Mouse (Mus musculus): ENCODE data around the gene Tac2. TPM values are rescaled to one million over a fixed set of nuclear protein-coding genes. Genes with fewer than 3 reads are reported as not detected.

Gene Tac2
- total and polyA plus RNA-seq, 3 experiments: not detected

DNA sequence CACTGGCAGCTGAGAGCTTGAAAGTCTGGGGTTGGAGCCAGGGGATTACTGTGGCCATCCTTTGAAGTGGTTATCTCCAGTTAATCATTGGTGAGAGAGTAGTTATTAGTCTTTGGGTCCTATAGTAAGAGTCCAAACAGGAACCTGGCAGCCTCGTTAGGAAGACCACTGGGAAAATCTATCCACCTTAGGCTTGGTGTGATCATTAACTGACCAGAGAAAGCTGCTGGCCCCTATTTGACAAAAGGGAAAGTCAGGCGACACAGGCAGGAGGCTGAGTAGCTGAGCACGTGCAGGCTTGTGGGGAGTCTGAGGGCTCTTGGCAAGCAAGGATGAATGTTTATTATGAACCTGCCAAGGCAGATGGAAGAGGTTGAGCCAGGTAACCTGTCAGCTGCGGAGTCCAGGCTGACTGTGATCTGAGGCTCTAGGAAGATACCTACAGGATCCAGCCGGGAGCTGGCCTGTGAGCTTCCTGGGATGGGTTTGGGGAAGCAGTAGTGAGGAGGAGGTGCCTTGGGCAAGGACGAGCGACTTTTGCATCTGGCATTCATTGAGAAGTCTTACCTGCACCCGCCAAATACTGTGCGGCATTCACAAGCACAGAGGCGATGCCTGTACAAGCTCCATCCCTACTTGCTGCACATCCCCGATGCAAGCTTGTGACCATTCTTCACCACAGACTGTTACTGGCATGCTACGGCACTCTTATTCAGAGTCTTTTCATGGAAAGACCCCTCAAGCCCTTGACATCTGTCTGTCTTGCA lies 39.8 kb downstream of the Tac2 start:
- no peaks in the 10 kb centered on the region for H3K79me2 ChIP-seq (replicated peaks; ENCODE audit: control insufficient read depth, insufficient read depth, low read length)
- no peak for DNase-seq
- no peaks in the 10 kb centered on the region for H3K27me3 ChIP-seq (ENCODE audit: control insufficient read depth, insufficient read depth, low read length)
- no peaks in the 10 kb centered on the region for H3K36me3 ChIP-seq (ENCODE audit: control insufficient read depth, insufficient read depth, low read length)
- TF ChIP-seq CTCF (IDR thresholded peaks at IDR 0.05): no peak
- TF ChIP-seq POLR2A (IDR thresholded peaks at IDR 0.05; ENCODE audit: insufficient read depth, low read depth, low read length): no peak
- TF ChIP-seq EP300 (IDR thresholded peaks at IDR 0.05; ENCODE audit: insufficient read depth, low read depth, low read length): no peak
- WGBS: 65% methylated on average over 12 of the region's 12 CpGs
- H3K4me1 ChIP-seq (ENCODE audit: control insufficient read depth, insufficient read depth, low read length): no peaks in the 10 kb centered on the region
- no peak overlapping the region for H3K9ac ChIP-seq (ENCODE audit: low read depth, low read length)
- intact Hi-C loops (cut with DNase I): no loop called here
- H3K27ac ChIP-seq: no peak overlapping the region
- no peak overlapping the region for H3K4me3 ChIP-seq

DNA sequence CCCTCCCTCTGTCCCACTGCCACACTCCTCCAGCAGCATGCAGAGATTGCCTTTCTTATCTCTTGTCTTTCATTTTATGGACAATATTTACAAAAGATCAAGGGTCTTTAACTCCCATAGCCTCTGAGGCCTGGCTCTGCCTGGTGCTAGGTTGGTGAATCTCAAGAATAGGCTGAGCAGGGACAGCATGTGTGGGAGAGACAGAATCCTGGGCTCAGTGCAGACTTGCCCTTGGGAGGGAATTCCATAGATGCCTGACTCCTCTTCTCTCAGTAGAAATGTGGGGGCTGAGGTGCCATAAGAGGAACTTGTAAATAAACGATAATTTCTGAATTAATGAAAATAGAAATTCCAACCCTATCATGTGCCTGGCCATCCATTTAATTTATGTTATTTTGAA lies 42.3 kb downstream of the Tac2 start:
- no peaks in the 10 kb centered on the region for H3K27me3 ChIP-seq (ENCODE audit: control insufficient read depth, insufficient read depth, low read length)
- H3K4me3 ChIP-seq: no peak overlapping the region
- intact Hi-C loops (cut with DNase I): no loop called here

DNA sequence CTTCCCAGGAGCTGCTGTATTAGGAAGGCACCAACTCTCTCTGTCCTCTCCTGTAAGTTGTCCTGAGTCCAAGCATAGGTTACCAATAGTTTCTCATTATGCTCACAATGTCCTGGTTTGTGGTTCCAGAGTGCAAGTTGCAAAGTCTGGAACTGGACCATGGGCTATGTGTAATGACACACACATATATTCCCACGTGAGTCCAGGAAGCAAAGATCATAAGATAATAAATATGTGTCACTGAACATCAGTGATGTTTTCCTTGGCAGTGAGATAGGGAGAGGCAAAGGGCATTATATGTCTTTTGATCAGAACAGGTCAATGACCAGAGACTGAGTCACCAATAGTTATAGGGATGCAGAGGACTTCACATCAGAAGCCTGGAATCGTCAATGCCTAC lies 51.7 kb downstream of the Tac2 start, which contains the start of gene Rdh9:
Gene Rdh9, plus strand, starts transcription at position 376 of the 400 bp plus-strand sequence.
- Histone ChIP-seq H3K4me3 (no peak within 1 kb of the TSS), H3K36me3 (ENCODE audit: control insufficient read depth, insufficient read depth, low read length) (no peaks in the 10 kb centered on the region), H3K4me1 (ENCODE audit: control insufficient read depth, insufficient read depth, low read length) (no peaks in the 10 kb centered on the region), H3K79me2 (replicated peaks; ENCODE audit: control insufficient read depth, insufficient read depth, low read length) (no peaks in the 10 kb centered on the region), H3K27ac (no peak within 1 kb of the TSS), H3K9ac (ENCODE audit: low read depth, low read length) (no peak within 1 kb of the TSS), H3K27me3 (ENCODE audit: control insufficient read depth, insufficient read depth, low read length) (no peaks in the 10 kb centered on the region)
- TF ChIP-seq POLR2A (IDR thresholded peaks at IDR 0.05; ENCODE audit: insufficient read depth, low read depth, low read length): no peak
- no peak for TF ChIP-seq EP300 (IDR thresholded peaks at IDR 0.05; ENCODE audit: insufficient read depth, low read depth, low read length)
- no peak for TF ChIP-seq CTCF (IDR thresholded peaks at IDR 0.05)
- 59% methylated on average over 2 of the region's 2 CpGs for WGBS
- DNase-seq: no peak
- intact Hi-C loops (cut with DNase I): no loop called here

More for the DNA sequence above, 42.3 kb downstream of the Tac2 start:
- no peak for DNase-seq
- Histone ChIP-seq H3K27ac (no peak overlapping the region), H3K79me2 (replicated peaks; ENCODE audit: control insufficient read depth, insufficient read depth, low read length) (no peaks in the 10 kb centered on the region), H3K9ac (ENCODE audit: low read depth, low read length) (no peak overlapping the region), H3K36me3 (ENCODE audit: control insufficient read depth, insufficient read depth, low read length) (no peaks in the 10 kb centered on the region), H3K4me1 (ENCODE audit: control insufficient read depth, insufficient read depth, low read length) (no peaks in the 10 kb centered on the region)
- TF ChIP-seq POLR2A (IDR thresholded peaks at IDR 0.05; ENCODE audit: insufficient read depth, low read depth, low read length) (no peak), EP300 (IDR thresholded peaks at IDR 0.05; ENCODE audit: insufficient read depth, low read depth, low read length) (no peak), CTCF (IDR thresholded peaks at IDR 0.05) (no peak)
- 68% methylated on average over 1 of the region's 1 CpGs for WGBS

Other genes with a start within 250 kb of the Tac2 start
- gene Stac3, start 222.8 kb upstream of the Tac2 start, total RNA-seq (2021): 1 to 10 TPM in 1 of 2 experiments, under 1 TPM in 1; 0.21 to 1.2 TPM
- gene Stac3, start 222.8 kb upstream of the Tac2 start, polyA plus RNA-seq (2012; rRNA removed): 0.86 and 1.7 TPM in 2 replicates
- 10 to 100 TPM; 20.1 to 27.9 TPM for gene Ndufa4l2, start 209.5 kb upstream of the Tac2 start, total RNA-seq (2021)
- 45.1 and 64.4 TPM in 2 replicates for gene Ndufa4l2, start 209.5 kb upstream of the Tac2 start, polyA plus RNA-seq (2012; rRNA removed)
- gene Shmt2, start 202.0 kb upstream of the Tac2 start, total RNA-seq (2021): 10 to 100 TPM; 42.6 to 43.4 TPM
- gene Shmt2, start 202.0 kb upstream of the Tac2 start, polyA plus RNA-seq (2012; rRNA removed): 60.9 and 67.0 TPM in 2 replicates
- gene Nxph4, start 189.9 kb upstream of the Tac2 start, total RNA-seq (2021): under 1 TPM; 0.34 to 0.68 TPM
- 0.39 and 0.41 TPM in 2 replicates for gene Nxph4, start 189.9 kb upstream of the Tac2 start, polyA plus RNA-seq (2012; rRNA removed)
- 10 to 100 TPM; 74.0 to 79.5 TPM for gene Lrp1, start 103.3 kb upstream of the Tac2 start, total RNA-seq (2021)
- 74.1 and 83.7 TPM in 2 replicates for gene Lrp1, start 103.3 kb upstream of the Tac2 start, polyA plus RNA-seq (2012; rRNA removed)
- gene Stat6, start 81.5 kb upstream of the Tac2 start, total RNA-seq (2021): 10 to 100 TPM; 43.7 to 43.9 TPM
- gene Stat6, start 81.5 kb upstream of the Tac2 start, polyA plus RNA-seq (2012; rRNA removed): 49.5 and 61.7 TPM in 2 replicates
- gene Nemp1, start 57.6 kb upstream of the Tac2 start, total RNA-seq (2021): 1 to 10 TPM; 3.7 to 4.2 TPM
- 2.2 and 4.0 TPM in 2 replicates for gene Nemp1, start 57.6 kb upstream of the Tac2 start, polyA plus RNA-seq (2012; rRNA removed)
- gene Nab2, start 55.9 kb upstream of the Tac2 start, total RNA-seq (2021): 1 to 10 TPM; 5.0 to 6.3 TPM
- 10.0 and 11.2 TPM in 2 replicates for gene Nab2, start 55.9 kb upstream of the Tac2 start, polyA plus RNA-seq (2012; rRNA removed)
- gene Myo1a, start 19.3 kb upstream of the Tac2 start, total RNA-seq (2021): under 1 TPM in 1 of 2 experiments, not detected in 1; 0.08 TPM
- 0.04 and 0.12 TPM in 2 replicates for gene Myo1a, start 19.3 kb upstream of the Tac2 start, polyA plus RNA-seq (2012; rRNA removed)
- gene Zbtb39, start 15.1 kb downstream of the Tac2 start, total RNA-seq (2021): 1 to 10 TPM; 7.7 to 7.8 TPM
- gene Zbtb39, start 15.1 kb downstream of the Tac2 start, polyA plus RNA-seq (2012; rRNA removed): 4.3 and 6.3 TPM in 2 replicates
- 1 to 10 TPM; 2.6 to 3.9 TPM for gene Gpr182, start 27.3 kb downstream of the Tac2 start, total RNA-seq (2021)
- gene Gpr182, start 27.3 kb downstream of the Tac2 start, polyA plus RNA-seq (2012; rRNA removed): 7.7 and 8.6 TPM in 2 replicates
- under 1 TPM in 1 of 2 experiments, not detected in 1; 0.05 TPM for gene Rdh1, start 35.2 kb downstream of the Tac2 start, total RNA-seq (2021)
- gene Rdh1, start 35.2 kb downstream of the Tac2 start, polyA plus RNA-seq (2012; rRNA removed): 0.04 TPM in 1 of 2 replicates, not detected in the other
- under 1 TPM in 1 of 2 experiments, not detected in 1; 0.10 TPM for gene Rdh16f1, start 35.3 kb downstream of the Tac2 start, total RNA-seq (2021)
- 0.12 TPM in 1 of 2 replicates, not detected in the other for gene Rdh16f1, start 35.3 kb downstream of the Tac2 start, polyA plus RNA-seq (2012; rRNA removed)
- not detected for gene Rdh9, start 51.9 kb downstream of the Tac2 start, total RNA-seq (2021)
- gene Rdh9, start 51.9 kb downstream of the Tac2 start, polyA plus RNA-seq (2012; rRNA removed): 0.20 TPM in 1 of 2 replicates, not detected in the other
- gene Rdh16, start 76.7 kb downstream of the Tac2 start, total RNA-seq (2021): not detected
- 0.06 TPM in 1 of 2 replicates, not detected in the other for gene Rdh16, start 76.7 kb downstream of the Tac2 start, polyA plus RNA-seq (2012; rRNA removed)
- not detected for gene Rdh19, start 125.5 kb downstream of the Tac2 start, total RNA-seq (2021)
- not detected in 2 replicates for gene Rdh19, start 125.5 kb downstream of the Tac2 start, polyA plus RNA-seq (2012; rRNA removed)
- gene Rdh16f2, start 142.0 kb downstream of the Tac2 start, total RNA-seq (2021): not detected
- not detected in 2 replicates for gene Rdh16f2, start 142.0 kb downstream of the Tac2 start, polyA plus RNA-seq (2012; rRNA removed)
- gene Rdh7, start 164.3 kb downstream of the Tac2 start, total RNA-seq (2021): not detected
- 0.35 TPM in 1 of 2 replicates, not detected in the other for gene Rdh7, start 164.3 kb downstream of the Tac2 start, polyA plus RNA-seq (2012; rRNA removed)
- not detected for gene Sdr9c7, start 174.0 kb downstream of the Tac2 start, total RNA-seq (2021)
- gene Sdr9c7, start 174.0 kb downstream of the Tac2 start, polyA plus RNA-seq (2012; rRNA removed): not detected in 2 replicates